Mouse (Mus musculus) stomach, embryonic 14.5 days (tissue): ENCODE measurements around the gene Ndst4. TPM values are rescaled to one million over a fixed set of nuclear protein-coding genes. Genes with fewer than 3 reads are reported as not detected.

Source experiments
- ATAC-seq: fragments of 200-750 bp; cut with Nextera tagmentation; 2 replicates; pipeline ENCODE4 v1.8.0; 2017; ENCODE audit warnings: low read depth, moderate TSS enrichment; ENCODE audit not compliant: insufficient number of reproducible peaks, insufficient read depth, low FRiP score
- H3K27ac ChIP-seq: fragments of 300-500 bp; sonication (generic); 2 replicates; pipeline ENCODE4 v1.5.1; 2014; ENCODE audit warnings: mild to moderate bottlenecking, low read length, moderate library complexity, mixed read lengths
- H3K27me3 ChIP-seq: fragments of 300-500 bp; sonication (generic); 2 replicates; pipeline ENCODE4 v1.6.1; 2014; ENCODE audit warnings: low read length, control low read depth, mixed read lengths; ENCODE audit not compliant: control insufficient read depth, insufficient read depth
- H3K36me3 ChIP-seq: fragments of 300-500 bp; sonication (generic); 2 replicates; pipeline ENCODE4 v1.6.1; 2014; ENCODE audit warnings: mild to moderate bottlenecking, control low read depth, low read length, moderate library complexity, mixed read lengths; ENCODE audit not compliant: control insufficient read depth, insufficient read depth
- H3K4me1 ChIP-seq: fragments of 300-500 bp; sonication (generic); 2 replicates; pipeline ENCODE4 v1.6.1; 2014; ENCODE audit warnings: low read length, control low read depth, mixed read lengths; ENCODE audit not compliant: control insufficient read depth, insufficient read depth
- H3K4me2 ChIP-seq: fragments of 300-500 bp; sonication (generic); replicated peaks from 2 replicates; pipeline ENCODE4 v1.6.1; 2014; ENCODE audit warnings: low read depth, low read length, control low read depth
- H3K4me3 ChIP-seq: fragments of 300-500 bp; sonication (generic); 2 replicates; pipeline ENCODE4 v1.5.1; 2014; ENCODE audit warnings: low read depth, low read length, control low read depth
- H3K9ac ChIP-seq: fragments of 300-500 bp; sonication (generic); replicated peaks from 2 replicates; pipeline ENCODE4 v1.6.1; 2014; ENCODE audit warnings: low read depth, mild to moderate bottlenecking, control low read depth, low read length, moderate library complexity, mixed read lengths
- H3K9me3 ChIP-seq: fragments of 300-500 bp; sonication (generic); 2 replicates; pipeline ENCODE4 v1.6.1; 2016; ENCODE audit warnings: low read depth, low read length, control low read depth; ENCODE audit not compliant: control insufficient read depth
- WGBS: fragments of 180-500 bp; shearing (Covaris S2); extraction: QIAGEN DNeasy Blood & Tissue Kit; methylation state at CpG from one replicate; pipeline ENCODE4 v1.1.7; 2014; 5-methylcytosine and 5-hydroxymethylcytosine counted together
- polyA plus RNA-seq: library from polyadenylated mRNA; unstranded; fragments of >200 nt; fragmentation: Nextera tagmentation; extraction: Ambion mirVana; gene quantifications from 2 replicates; pipeline ENCODE4 v1.2.1, GENCODE M21; 2014

The Ndst4 gene
- 0.38 and 0.74 TPM in 2 replicates for polyA plus RNA-seq

DNA sequence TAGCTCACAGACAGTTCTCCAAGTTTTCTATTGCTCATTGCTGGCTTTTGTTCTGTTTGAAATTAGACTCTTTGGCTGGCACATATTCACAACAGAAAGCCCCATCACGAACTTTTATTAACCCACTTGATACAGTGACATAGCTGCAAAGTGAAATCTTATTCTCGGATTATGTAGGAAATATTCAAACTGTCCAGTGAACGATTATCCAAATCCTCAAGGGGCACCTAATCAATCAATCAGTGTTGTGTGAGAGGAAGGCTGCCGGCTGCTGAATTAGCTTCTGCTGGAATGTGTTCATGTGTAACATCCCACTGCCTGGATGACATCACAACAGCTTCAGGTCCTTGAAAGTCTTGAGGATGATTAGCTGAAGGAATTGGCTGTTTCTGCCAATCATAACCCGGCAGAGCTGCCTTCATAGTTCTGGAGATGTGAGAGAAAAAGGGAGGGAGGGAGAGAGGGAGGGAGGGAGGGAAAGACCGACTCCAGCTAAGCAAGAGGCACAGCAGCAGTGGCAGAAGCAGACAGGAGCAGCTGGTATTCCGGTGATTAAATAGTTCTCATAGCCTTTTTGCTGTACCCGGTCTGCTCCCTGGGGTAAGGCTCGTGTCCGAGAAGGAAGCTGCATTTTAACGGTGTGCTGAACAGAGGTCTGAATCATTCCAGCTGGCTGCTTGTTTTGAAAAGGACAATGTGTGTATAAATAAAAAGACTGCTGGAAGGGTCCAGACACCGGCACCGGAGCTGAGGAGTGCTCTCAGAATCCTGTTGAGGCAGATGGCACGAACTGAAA lies at the start of gene Ndst4:
Gene Ndst4 (plus strand): TSS at position 476 of the 796 bp plus-strand sequence.
- H3K4me1 ChIP-seq, result 0 out of 2 replicates have a peak, but pooled peaks cover 4% of the 10 kb centered on the region
- H3K9me3 ChIP-seq, result no peaks in the 10 kb centered on the region
- H3K9ac ChIP-seq, result no peak within 1 kb of the TSS
- H3K27me3 ChIP-seq, result no peaks in the 10 kb centered on the region
- WGBS, result 9% methylated on average over 14 of the region's 14 CpGs
- H3K36me3 ChIP-seq, result no peaks in the 10 kb centered on the region
- peak within 1 kb of the TSS; percentile 55 for H3K4me2 ChIP-seq
- peak within 1 kb of the TSS; percentile 29 for H3K4me3 ChIP-seq
- peak; percentile 75; the same call in 1 of the 2 replicates for ATAC-seq
- peak within 1 kb of the TSS; percentile 48; the same call in 1 of the 2 replicates for H3K27ac ChIP-seq

- no peaks in the 10 kb centered on the region for H3K4me1 ChIP-seq
- H3K9me3 ChIP-seq, result no peaks in the 10 kb centered on the region
- 66% methylated on average over 3 of the region's 3 CpGs for WGBS
- no peak overlapping the region for H3K4me2 ChIP-seq
- no peak for ATAC-seq
- H3K36me3 ChIP-seq, result no peaks in the 10 kb centered on the region
- H3K9ac ChIP-seq, result no peak overlapping the region
- H3K4me3 ChIP-seq, result no peak overlapping the region
- H3K27me3 ChIP-seq, result no peaks in the 10 kb centered on the region
- no peak overlapping the region for H3K27ac ChIP-seq
Observed at GRCm38 (mm10) chr3:125397443-125397842, 6.4 kb upstream of the Ndst4 start.

DNA sequence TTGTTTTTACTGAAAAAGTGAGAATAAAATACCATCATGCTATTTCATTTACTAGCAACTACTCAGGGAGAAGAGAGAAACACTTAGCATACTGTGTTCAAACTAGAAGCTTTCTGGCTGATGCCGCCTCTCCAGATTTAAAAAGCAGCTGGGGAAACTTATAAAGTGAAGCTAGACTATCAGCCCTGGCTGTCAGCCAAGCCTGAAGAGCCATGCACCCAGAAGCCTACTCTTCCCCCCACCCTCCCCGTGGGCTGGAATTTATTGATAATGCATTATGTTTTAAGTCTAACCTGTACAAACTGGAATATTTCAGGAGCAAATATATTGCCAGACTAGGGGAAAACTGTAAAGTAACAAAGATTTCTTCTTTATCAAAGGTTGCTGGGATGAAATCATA lies 2.6 kb downstream of the Ndst4 start:
- ATAC-seq, result 0 out of 2 replicates have a peak, but pooled peaks have one; percentile 47
- H3K4me2 ChIP-seq, result no peak overlapping the region
- no peaks in the 10 kb centered on the region for H3K36me3 ChIP-seq
- no peaks in the 10 kb centered on the region for H3K27me3 ChIP-seq
- 22% methylated on average over 2 of the region's 2 CpGs for WGBS
- H3K27ac ChIP-seq, result no peak overlapping the region
- H3K9ac ChIP-seq, result no peak overlapping the region
- H3K4me3 ChIP-seq, result no peak overlapping the region
- 0 out of 2 replicates have a peak, but pooled peaks cover 4% of the 10 kb centered on the region for H3K4me1 ChIP-seq
- H3K9me3 ChIP-seq, result no peaks in the 10 kb centered on the region

- Histone ChIP-seq H3K36me3 (no peaks in the 10 kb centered on the region), H3K9ac (no peak overlapping the region), H3K27me3 (no peaks in the 10 kb centered on the region), H3K9me3 (no peaks in the 10 kb centered on the region), H3K4me1 (0 out of 2 replicates have a peak, but pooled peaks cover 4% of the 10 kb centered on the region), H3K4me2 (no peak overlapping the region), H3K4me3 (no peak overlapping the region), H3K27ac (no peak overlapping the region)
- no peak for ATAC-seq
- WGBS, result 60% methylated on average over 3 of the region's 3 CpGs
Observed at GRCm38 (mm10) chr3:125406991-125407390, 3.1 kb downstream of the Ndst4 start.

- H3K27ac ChIP-seq, result no peak overlapping the region
- ATAC-seq, result no peak
- no peaks in the 10 kb centered on the region for H3K27me3 ChIP-seq
- no peaks in the 10 kb centered on the region for H3K4me1 ChIP-seq
- no peaks in the 10 kb centered on the region for H3K36me3 ChIP-seq
- no peak overlapping the region for H3K4me2 ChIP-seq
- no peaks in the 10 kb centered on the region for H3K9me3 ChIP-seq
- H3K9ac ChIP-seq, result no peak overlapping the region
- 39% methylated on average over 6 of the region's 6 CpGs for WGBS
- H3K4me3 ChIP-seq, result no peak overlapping the region
Observed at GRCm38 (mm10) chr3:125466894-125467652, 63.2 kb downstream of the Ndst4 start.

- 56% methylated on average over 5 of the region's 5 CpGs for WGBS
- Histone ChIP-seq H3K4me2 (no peak overlapping the region), H3K36me3 (no peaks in the 10 kb centered on the region), H3K27ac (no peak overlapping the region), H3K4me3 (no peak overlapping the region), H3K4me1 (no peaks in the 10 kb centered on the region), H3K27me3 (no peaks in the 10 kb centered on the region), H3K9ac (no peak overlapping the region), H3K9me3 (no peaks in the 10 kb centered on the region)
- ATAC-seq, result no peak
Observed at GRCm38 (mm10) chr3:125510102-125510501, 106.2 kb downstream of the Ndst4 start.

- no peak for ATAC-seq
- no peak overlapping the region for H3K4me2 ChIP-seq
- H3K4me1 ChIP-seq, result no peaks in the 10 kb centered on the region
- H3K4me3 ChIP-seq, result no peak overlapping the region
- no peak overlapping the region for H3K27ac ChIP-seq
- no peaks in the 10 kb centered on the region for H3K9me3 ChIP-seq
- WGBS, result 85% methylated on average over 8 of the region's 8 CpGs
- H3K36me3 ChIP-seq, result no peaks in the 10 kb centered on the region
- H3K9ac ChIP-seq, result no peak overlapping the region
- H3K27me3 ChIP-seq, result no peaks in the 10 kb centered on the region
Observed at GRCm38 (mm10) chr3:125533371-125533770, 129.5 kb downstream of the Ndst4 start.

DNA sequence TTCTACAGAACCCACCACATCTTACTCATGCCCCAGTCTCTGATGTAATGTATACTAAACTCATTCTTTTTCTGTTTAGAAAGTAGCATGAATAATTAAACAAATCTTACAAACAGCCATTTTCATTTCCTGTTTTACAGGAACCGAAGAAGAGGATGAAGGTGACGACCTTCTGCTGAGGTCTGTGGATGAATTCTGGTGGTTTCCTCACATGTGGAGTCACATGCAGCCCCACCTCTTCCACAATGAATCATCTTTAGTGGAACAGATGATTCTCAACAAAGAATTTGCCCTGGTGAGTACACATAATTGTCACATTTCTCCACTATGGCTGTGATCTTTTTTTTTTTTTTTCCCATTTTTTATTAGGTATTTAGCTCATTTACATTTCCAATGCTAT lies 166.7 kb downstream of the Ndst4 start:
- Histone ChIP-seq H3K4me3 (no peak overlapping the region), H3K4me1 (no peaks in the 10 kb centered on the region), H3K27ac (no peak overlapping the region), H3K9ac (no peak overlapping the region), H3K9me3 (no peaks in the 10 kb centered on the region), H3K27me3 (no peaks in the 10 kb centered on the region), H3K4me2 (no peak overlapping the region), H3K36me3 (no peaks in the 10 kb centered on the region)
- WGBS, result 83% methylated on average over 2 of the region's 2 CpGs
- no peak for ATAC-seq
